Mouse (Mus musculus): ENCODE results near the gene Mrpl27. TPM values are rescaled to one million over a fixed set of nuclear protein-coding genes. Genes with fewer than 3 reads are reported as not detected.
A peak's percentile ranks its signal among the peaks of the same experiment; 100 is the strongest.
"Not testable (repeated sequence)": the region's sequence is repeated elsewhere in the genome, so short reads cannot be mapped to it uniquely, and the experiment has no call there.

The Mrpl27 gene
- total RNA-seq, 2 experiments from 2014 or later: 60.8 to 66.0 TPM

DNA sequence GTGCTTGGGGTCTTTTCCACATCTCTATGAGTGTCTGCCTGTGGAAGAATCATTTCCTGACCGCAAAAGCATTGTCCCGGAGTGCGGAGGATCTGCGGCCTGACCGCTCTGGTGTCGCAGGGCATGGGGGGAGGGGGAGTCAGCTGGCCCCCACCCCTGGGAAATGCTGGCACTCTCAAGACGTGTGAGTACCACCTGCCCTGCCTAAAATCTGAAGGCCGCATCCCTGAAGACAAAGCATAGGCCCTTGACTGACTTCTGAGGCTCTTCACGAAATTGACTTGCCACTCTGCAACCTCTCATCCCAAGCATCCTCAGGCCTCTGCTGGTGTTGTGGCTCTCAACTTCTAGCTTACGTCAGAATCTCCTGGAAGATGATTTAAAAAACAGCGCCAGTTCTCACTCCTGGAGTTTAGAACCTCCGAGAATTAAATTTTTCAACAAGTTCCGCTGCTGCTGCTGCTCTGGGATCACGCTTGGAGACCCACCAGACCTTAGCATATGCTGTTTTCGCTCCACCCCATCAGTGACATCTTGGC lies 24.1 kb downstream of the Mrpl27 start:
- H3K27ac ChIP-seq: peak overlapping the region; percentile 72
- no peak for TF ChIP-seq CTCF (conservative IDR thresholded peaks at IDR 0.05)

DNA sequence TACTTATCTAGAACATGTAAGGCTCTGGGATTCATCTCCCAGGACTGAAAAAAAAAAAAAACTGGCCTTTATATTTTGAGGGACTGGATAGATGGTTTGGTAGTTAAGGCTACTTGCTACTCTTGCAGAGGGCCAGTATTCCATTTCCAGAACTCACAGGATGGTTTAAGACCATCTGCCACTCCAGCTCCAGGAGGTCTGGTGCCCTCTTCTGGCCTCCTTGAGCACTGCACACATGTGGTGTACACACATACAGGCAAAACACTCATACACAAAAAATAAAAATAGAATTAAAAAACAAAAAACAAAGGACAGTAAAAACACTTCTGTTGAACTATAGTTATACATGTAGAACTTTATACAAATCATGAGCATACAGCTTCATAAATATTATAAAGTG lies 27.1 kb downstream of the Mrpl27 start:
- H3K4me3 ChIP-seq: no peak overlapping the region
- H3K27ac ChIP-seq: no peak overlapping the region
- TF ChIP-seq CTCF (conservative IDR thresholded peaks at IDR 0.05): peak; percentile 54
- DNase-seq (ENCODE audit: low spot score in 2 of 2): no peak

More for the DNA sequence above, 24.1 kb downstream of the Mrpl27 start:
- DNase-seq (ENCODE audit: low spot score in 2 of 2): no peak
- peak overlapping the region; percentile 70 for H3K4me3 ChIP-seq

DNA sequence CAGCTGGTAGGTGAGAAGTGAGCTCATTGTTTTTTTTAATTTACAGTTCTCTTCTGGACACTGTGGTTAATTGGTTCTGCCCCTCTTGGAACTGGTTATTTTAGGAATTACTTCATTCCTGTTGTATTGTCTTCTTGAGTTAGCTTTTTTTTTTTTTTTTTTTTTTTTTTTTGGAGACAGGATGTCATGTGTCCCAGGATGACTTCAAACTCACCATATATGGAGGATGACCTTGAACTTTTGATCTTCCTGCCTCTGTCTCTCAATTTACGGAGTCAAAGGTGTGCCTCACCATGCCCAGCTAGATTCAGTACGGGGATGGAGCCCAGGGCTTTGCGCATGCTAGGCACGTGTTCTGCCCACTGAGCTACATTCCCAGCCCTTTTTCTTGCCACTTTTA lies 28.1 kb downstream of the Mrpl27 start:
- no peak for TF ChIP-seq CTCF (conservative IDR thresholded peaks at IDR 0.05)
- no peak for DNase-seq (ENCODE audit: low spot score in 2 of 2)
- H3K27ac ChIP-seq: no peak overlapping the region
- no peak overlapping the region for H3K4me3 ChIP-seq

DNA sequence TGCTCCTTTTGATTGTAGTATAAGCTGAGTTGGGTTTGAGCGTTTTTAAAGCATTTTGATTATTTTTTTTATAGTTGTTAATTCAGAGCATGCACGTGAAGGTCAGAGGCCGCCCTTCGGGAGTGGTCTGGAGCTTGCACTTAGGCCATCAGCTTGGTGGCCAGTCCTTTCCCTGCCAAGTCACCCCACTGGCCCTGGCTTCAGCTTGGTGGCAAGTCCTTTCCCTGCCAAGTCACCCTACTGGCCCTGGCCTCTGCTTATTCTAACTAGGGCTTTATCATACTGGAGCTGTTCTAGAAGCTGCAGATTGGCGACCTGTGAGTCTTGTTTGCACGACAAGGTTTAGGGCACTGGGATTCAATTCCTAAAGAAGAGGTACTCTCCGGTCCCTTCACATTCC lies 28.9 kb downstream of the Mrpl27 start:
- no peak for DNase-seq (ENCODE audit: low spot score in 2 of 2)
- TF ChIP-seq CTCF (conservative IDR thresholded peaks at IDR 0.05): no peak
- Histone ChIP-seq H3K4me3 (no peak overlapping the region), H3K27ac (no peak overlapping the region)

DNA sequence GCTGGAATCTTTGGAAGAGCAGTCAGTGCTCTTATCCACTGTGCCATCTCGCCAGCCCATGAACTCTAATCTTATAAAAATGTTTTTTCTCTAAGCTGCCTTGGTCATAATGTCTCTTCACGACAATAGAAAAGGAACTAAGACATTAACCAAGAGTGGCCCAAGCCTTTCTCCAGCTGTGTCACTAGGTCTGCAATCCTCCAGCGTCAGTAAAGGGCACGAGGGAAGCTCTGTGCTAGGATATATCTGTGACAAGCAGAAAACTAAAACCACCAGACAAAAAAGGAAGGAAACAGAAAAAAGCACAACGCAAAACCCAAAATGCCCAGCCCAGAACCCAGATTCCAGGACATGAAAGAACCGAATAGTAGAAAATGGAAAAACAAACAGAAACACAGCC lies 33.6 kb downstream of the Mrpl27 start:
- Histone ChIP-seq H3K4me3 (no peak overlapping the region), H3K27ac (no peak overlapping the region)
- DNase-seq (ENCODE audit: low spot score in 2 of 2): no peak
- TF ChIP-seq CTCF (conservative IDR thresholded peaks at IDR 0.05): no peak

DNA sequence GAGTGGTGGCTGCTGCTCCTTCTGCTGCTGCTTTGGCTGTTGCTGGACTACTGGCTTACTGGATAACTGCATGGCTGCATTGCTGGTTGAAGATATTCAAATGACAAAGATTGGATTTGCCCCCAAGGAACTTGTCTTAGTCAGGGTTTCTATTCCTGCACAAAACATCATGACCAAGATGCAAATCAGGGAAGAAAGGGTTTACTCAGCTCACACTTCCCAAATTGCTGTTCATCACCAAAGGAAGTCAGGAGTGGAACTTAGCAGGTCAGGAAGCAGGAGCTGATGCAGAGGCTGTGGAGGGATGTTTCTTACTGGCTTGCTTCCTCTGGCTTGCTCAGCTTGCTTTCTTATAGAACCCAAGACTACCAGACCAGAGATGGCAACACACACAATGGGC lies 38.9 kb downstream of the Mrpl27 start:
- H3K27ac ChIP-seq; H3K4me3 ChIP-seq; DNase-seq (ENCODE audit: low spot score in 2 of 2): not testable (repeated sequence)

DNA sequence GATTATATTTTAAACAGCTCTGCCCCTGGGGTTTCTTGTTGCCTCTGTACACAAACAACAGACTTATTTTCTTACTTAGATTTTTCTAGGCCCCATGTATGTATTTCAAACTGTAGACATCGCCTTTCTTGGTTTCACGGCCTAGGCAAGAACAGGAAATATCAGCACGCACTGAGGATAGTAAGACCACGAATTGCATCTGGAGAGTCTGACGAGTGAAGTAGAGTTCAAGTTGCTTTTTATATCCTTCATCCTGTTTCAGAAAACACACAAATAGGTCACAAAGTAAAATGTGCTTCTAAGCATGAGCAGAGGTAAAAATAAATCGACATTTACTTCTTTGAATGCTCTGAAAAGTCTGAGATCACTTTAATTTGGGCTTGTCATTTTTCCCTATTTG lies 41.9 kb downstream of the Mrpl27 start:
- Histone ChIP-seq H3K4me3 (no peak overlapping the region), H3K27ac (no peak overlapping the region)
- DNase-seq (ENCODE audit: low spot score in 2 of 2): no peak
- no peak for TF ChIP-seq CTCF (conservative IDR thresholded peaks at IDR 0.05)

DNA sequence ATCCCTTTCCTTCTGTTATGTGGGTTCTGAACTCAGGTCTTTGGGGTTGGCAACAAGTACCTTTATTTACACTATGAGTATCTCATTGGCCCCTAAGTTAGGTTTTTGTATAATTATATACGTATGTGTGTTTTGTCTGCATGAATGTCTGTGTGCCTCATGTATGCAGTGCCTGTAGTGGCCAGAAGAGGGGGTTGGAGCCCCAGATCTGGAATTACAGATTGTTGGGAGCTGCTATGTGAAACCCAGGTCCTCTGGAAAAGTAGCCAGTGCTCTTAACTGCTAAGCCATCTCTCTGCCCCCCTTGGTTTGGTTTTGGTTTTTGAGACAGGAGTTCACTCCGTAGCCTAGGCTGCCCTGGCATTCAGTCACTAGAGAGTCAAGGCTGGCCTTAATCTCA lies 43.6 kb downstream of the Mrpl27 start:
- no peak for DNase-seq (ENCODE audit: low spot score in 2 of 2)
- H3K4me3 ChIP-seq: no peak overlapping the region
- H3K27ac ChIP-seq: no peak overlapping the region
- peak; percentile 43 for TF ChIP-seq CTCF (conservative IDR thresholded peaks at IDR 0.05)

DNA sequence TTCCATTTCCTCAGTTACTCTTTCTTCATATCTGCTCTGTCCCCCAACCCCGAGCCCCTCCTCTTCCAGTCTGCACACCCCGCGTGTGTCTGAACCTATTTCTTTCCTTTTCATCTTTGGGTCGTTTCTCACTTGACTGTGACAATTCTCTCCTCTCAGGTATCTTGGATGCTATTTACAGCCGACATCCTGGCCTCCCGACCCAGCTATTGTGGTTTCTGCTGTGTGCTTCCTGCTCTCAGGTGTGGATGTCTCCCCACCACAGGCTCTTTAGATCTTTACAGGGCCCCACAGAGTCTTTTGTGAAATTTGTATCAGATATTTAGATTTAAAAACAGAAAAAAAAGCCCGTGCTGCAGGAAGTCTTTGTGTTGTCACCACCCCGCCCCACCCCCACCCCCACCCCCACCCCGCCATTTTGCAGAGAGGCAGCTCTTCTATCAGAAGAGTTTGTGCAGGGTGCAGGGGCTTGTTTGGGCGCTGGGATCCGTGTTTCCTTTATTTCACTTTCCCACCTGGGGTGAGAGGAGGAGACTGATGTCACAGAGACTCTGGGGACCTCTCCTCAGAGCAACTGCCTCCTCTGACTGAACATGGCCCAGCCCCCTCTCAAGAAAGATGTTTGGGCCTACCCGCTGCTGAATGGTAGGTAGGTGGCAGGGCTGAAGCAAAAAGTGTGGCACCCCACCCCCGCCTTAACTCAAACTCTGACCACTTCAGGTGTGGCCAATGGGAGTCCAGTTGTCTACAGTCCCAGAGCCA lies 44.3 kb downstream of the Mrpl27 start:
- no peak overlapping the region for H3K4me3 ChIP-seq
- no peak for DNase-seq (ENCODE audit: low spot score in 2 of 2)
- no peak overlapping the region for H3K27ac ChIP-seq
- no peak for TF ChIP-seq CTCF (conservative IDR thresholded peaks at IDR 0.05)

DNA sequence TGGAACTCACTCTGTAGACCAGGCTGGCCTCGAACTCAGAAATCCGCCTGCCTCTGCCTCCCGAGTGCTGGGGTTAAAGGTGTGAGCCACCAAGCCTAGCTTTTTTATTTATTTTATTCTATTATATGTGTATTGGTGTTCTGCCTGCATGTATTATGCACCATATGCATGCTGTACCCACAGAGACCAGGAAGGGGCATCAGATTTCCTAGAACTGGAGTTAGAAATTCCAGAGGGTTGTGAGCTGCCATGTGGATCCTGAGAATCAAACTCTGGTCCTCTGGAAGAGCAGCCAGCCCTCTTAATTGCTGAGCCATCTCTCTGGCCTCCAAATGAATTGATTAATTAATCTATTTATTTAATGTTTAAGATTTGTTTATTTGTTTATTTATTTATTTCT lies 45.8 kb downstream of the Mrpl27 start:
- no peak overlapping the region for H3K27ac ChIP-seq
- DNase-seq (ENCODE audit: low spot score in 2 of 2): no peak
- TF ChIP-seq CTCF (conservative IDR thresholded peaks at IDR 0.05): no peak
- no peak overlapping the region for H3K4me3 ChIP-seq

DNA sequence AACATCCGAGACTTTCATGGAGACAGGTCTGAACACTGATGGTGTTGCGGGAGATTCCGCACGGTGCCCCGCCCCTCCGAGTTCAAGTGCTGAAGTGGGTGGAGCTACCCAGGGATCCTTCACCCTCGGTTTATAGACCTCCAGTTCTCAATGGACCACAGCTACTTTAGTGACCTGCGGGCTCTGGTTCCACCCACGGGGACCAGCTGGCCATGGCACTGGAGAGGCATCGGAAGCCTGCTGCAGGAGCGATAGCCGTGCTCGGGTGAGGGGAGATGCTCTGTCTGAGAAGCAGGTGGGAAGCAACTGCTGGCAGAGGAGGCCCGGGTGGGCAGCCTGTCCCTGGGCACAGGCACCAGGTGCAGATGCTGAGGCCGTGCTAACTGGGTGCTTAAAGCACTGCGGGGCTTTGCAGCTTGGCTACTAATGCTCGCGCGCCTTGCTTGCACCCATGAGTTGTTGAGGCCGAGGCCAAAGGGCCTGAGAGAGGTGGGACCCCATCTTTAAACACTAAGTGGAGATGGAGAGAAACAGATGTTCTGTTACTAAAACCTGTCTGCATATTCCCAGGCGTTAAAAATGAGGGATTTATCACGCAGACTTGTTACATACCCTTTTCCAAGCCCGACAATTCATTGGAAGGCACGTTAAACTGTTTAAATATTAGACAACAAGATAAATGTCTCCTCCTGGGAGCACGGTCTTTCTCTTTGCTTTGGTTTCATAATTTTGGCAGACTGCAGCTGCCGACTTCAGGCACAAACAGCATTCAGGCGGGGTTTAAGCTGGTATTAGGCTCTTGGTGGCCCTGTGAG lies 48.0 kb downstream of the Mrpl27 start:
- no peak for TF ChIP-seq CTCF (conservative IDR thresholded peaks at IDR 0.05)
- no peak overlapping the region for H3K27ac ChIP-seq

DNA sequence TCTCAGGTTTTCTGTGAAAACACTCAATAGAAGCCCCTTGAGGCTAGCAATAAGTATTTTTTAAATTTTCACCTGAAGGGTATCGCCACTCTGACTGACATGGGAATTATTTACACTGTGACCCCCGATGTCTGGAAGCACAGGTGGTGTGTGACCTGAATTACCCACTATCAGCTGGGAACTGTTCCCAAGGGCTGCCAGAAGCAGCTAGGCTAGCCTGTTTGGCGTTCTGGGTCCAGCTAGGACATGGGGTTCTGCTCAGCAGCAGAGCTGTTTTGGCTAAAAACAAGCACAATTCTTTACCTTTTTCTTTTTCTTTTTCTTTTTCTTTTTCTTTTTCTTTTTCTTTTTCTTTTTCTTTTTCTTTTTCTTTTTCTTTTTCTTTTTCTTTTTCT lies 48.6 kb downstream of the Mrpl27 start:
- Histone ChIP-seq H3K4me3 (no peak overlapping the region), H3K27ac (no peak overlapping the region)
- no peak for DNase-seq (ENCODE audit: low spot score in 2 of 2)
- TF ChIP-seq CTCF (conservative IDR thresholded peaks at IDR 0.05): no peak

More for the DNA sequence above, 48.0 kb downstream of the Mrpl27 start:
- H3K4me3 ChIP-seq: no peak overlapping the region
- DNase-seq (ENCODE audit: low spot score in 2 of 2): no peak

DNA sequence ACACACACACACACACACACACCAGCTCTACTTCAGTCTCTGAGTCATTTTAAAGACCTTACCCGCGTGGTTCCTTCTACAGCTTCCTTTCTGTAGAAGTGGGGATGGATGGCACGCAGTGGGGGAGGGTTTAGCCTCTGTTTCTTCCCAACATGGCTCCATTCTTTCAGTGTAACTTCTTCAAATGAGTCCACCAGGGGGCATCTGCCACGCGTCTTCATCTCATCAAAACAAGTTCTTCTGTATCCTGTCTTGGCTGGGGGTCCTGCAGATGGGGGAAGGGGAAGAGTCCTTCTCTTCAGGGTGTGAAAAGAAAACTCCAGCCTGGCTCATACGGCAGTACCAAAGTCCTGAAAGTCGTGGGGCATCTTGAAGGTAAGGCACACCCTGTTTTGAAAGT lies 50.5 kb downstream of the Mrpl27 start:
- H3K4me3 ChIP-seq: no peak overlapping the region
- TF ChIP-seq CTCF (conservative IDR thresholded peaks at IDR 0.05): peak; percentile 27; the same call in 1 of the 2 replicates
- no peak overlapping the region for H3K27ac ChIP-seq
- DNase-seq (ENCODE audit: low spot score in 2 of 2): no peak

Measured in layer of hippocampus, adult 2 months (tissue).